Mouse (Mus musculus): ENCODE measurements at regions not wholly inside any gene's neighbourhood (a gene's known extent, or its start where the extent isn't known, plus 50 kb on each side); places are given as distances from the start of the nearest gene placed in this dataset.

GRCm38 (mm10) chr13:6484418-6484817, 63.5 kb upstream of the Pitrm1 start:
- TF ChIP-seq CTCF (IDR thresholded peaks at IDR 0.05; ENCODE audit: insufficient read depth, low read depth, low read length), result no peak
- TF ChIP-seq POLR2A (IDR thresholded peaks at IDR 0.05; ENCODE audit: insufficient read depth, low read depth, low read length), result no peak
